Mouse (Mus musculus) right cerebral cortex, postnatal 14 days (tissue): ENCODE measurements around the gene Wdr62.

Experiments
- DNase-seq: peaks from one replicate; pipeline ENCODE4 v3.0.0; 2022

Gene Wdr62

DNA sequence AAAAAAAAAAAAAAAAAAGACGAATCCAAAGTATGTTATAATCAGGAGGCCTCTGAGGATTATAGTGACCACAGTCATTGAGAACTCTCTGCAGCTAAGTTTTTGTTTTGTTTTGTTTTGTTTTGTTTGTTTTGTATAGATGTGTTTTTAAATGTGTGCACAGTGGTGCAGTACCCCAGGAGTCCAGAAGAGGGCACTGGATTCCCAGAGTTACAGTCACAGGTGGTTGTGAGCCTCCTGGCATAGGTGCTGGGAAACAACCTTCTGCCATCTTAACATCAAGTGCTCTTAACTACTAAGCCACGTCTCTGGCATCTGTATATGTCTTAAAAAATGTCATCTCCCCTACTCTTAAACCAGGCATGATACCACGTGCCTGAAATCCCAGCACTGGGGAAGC, 20.7 kb upstream of the Wdr62 start:
- no peak for DNase-seq

GRCm38 (mm10) chr7:30297266-30297665, 17.0 kb upstream of the Wdr62 start:
- DNase-seq: no peak

DNA sequence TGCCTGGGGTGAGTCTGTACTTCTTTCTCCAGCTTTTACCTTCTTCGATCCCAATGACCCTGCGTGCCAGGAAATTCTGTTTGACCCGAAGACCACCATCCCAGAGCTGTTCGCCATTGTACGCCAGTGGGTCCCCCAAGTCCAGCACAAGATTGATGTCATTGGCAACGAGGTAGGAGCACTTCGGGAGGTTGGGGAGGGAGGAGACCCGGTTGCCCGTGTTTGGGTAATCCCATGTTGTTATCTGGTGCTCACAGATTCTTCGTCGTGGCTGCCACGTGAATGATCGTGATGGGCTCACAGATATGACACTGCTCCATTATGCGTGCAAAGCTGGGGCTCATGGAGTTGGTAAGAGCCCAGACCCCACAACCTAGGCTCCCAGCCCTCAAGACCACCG, 16.6 kb upstream of the Wdr62 start:
- DNase-seq: no peak

- no peak for DNase-seq
Measured at GRCm38 (mm10) chr7:30295103-30295502, 14.9 kb upstream of the Wdr62 start.

- DNase-seq: no peak
Measured at GRCm38 (mm10) chr7:30294296-30294695, 14.1 kb upstream of the Wdr62 start.

- DNase-seq: peak; percentile 51
Measured at GRCm38 (mm10) chr7:30293795-30294194, 13.6 kb upstream of the Wdr62 start.

- peak; percentile 91 for DNase-seq
Measured at GRCm38 (mm10) chr7:30291215-30292131, 11.3 kb upstream of the Wdr62 start, which contains the start of gene Clip3. Clip3 (plus strand) TSS chr7:30291728.

GRCm38 (mm10) chr7:30289714-30290399, 9.6 kb upstream of the Wdr62 start:
- no peak for DNase-seq

GRCm38 (mm10) chr7:30289071-30289713, 9.0 kb upstream of the Wdr62 start:
- DNase-seq: no peak

DNA sequence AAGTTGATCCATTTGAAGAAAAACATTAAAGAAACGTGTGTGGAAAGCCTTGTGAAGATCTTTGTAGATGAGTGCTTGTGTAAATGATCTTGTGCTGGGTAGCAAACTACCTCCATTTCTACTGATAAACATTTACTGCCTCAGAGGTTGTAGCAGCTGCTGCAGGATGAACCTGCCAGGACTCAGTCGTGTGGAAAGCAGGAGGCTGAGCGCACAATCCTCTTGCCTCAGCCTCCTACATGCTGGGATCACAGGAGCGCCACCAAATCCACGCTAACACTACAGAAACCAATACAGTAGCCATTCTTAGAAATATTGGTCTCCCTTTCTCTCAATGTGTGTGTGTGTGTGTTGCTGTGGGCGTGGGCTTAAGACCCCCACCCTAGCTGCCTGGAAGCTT, 7.8 kb upstream of the Wdr62 start:
- DNase-seq: no peak

- DNase-seq: no peak
Measured at GRCm38 (mm10) chr7:30286701-30287410, 6.6 kb upstream of the Wdr62 start.

- no peak for DNase-seq
Measured at GRCm38 (mm10) chr7:30282740-30283139, 2.5 kb upstream of the Wdr62 start.

DNA sequence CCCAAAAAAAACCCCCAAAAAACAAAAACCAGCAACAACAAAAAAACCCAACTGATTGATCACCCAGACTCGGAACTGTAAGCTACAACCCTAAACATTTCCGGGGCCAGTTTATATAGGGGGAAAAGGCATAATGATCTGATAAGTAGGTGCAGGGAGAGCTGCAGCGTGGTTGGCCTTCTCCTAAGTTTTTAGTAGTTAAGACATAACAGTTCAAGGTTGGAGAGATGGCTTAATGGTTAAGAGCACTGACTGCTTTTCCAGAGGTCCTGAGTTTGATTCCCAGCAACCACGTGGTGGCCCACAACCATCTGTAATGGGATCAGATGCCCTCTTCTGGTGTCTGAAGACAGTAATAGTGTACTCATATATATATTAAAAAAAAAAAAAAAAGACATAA, 1.3 kb upstream of the Wdr62 start:
- DNase-seq: no peak

- DNase-seq: peak; percentile 85
Measured at GRCm38 (mm10) chr7:30280670-30281138, 485 bp upstream of the Wdr62 start.

DNA sequence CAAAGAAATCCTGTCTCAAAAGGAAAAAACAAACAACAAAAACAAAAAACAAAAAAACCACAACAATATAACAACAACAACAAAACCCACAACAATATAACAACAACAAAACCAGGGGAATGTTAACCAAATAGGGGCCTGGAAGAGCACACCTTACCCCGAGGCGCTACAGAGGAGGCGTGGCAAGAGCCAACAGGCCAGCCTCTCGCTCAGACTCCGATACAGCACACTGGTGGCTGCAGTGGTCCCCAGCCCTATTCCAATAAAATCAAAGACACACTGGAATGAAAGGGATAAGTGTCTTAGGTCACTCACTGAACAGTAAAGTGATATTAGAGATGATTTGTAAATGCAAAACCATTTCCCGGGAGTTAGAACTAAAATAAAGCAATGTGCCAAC, 683 bp downstream of the Wdr62 start:
- no peak for DNase-seq

DNA sequence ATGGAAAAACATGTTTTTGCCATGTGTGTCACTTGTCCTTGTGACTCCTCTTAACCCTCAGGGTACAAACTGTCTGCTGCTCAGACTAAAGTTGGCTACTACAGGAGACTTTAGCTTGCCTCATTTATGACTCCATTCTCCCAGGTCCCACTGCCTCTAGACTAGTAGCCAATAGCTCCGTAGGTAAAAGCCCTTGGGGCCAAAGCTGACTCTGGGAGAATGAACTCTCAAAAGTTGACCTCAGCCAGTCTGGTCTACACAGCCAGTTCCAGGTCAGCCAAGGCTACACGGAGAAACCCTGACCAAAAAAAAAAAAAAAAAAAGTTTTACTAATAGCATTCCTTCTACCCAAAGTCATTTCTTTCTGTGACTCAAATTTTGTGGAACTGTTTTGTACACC, 1.3 kb downstream of the Wdr62 start:
- no peak for DNase-seq

- DNase-seq: no peak
Measured at GRCm38 (mm10) chr7:30274383-30274782, 5.8 kb downstream of the Wdr62 start.

GRCm38 (mm10) chr7:30269641-30270040, 10.6 kb downstream of the Wdr62 start:
- no peak for DNase-seq

DNA sequence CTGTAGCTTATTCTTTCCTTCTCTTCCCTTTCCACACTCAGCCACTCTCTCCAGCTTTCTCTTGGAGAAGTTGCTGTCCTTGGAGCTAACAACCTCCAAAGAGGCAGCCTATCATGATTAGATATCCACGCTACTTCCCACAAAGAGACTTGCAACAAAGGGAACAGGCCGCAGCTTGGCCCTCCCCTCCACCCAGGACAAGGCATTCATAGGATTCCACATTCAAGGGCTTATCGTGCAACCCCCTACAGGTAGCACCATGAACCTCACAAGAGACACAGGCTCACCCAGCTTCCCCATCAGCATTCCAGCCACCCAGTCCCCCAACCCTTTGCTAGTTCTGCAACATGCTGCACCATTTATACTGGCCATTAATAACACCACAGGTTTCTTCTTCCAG, 13.4 kb downstream of the Wdr62 start:
- DNase-seq: no peak

DNA sequence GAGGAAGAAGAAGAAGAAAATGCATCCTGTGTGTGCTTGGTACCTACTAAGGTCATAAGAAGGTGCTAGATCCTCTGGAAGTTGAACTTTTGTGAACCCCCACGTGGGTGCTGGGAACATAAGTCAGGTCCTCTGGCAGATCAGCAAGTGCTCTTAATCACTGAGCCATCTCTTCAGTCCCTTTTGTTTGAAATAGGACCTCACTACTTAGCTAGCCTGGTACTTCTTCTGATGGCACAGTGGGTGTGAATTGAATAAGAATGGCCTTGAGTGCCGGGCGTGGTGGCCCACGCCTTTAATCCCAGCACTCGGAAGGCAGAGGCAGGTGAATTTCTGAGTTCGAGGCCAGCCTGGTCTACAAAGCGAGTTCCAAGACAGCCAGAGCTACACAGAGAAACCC, 14.3 kb downstream of the Wdr62 start:
- DNase-seq: no peak

GRCm38 (mm10) chr7:30265531-30265930, 14.7 kb downstream of the Wdr62 start:
- DNase-seq: no peak

DNA sequence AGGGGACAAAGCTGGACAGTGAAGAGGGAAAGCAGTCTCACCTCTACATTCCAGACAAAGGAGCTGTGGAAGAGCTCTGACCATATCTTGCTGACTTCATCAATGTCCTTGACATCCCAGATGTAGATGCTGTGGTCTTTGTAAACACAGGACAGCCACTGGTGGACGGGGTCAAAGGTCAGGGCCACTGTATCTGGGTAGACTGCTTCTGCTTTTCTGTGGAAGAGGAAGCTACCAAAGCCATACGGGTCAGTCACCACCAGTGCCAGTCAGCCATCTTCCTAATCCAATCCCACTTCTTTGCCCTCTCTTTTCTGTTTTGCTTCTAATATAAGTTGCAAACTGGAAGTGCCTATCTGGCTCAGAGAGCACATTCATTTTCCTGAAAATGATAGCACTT, 15.2 kb downstream of the Wdr62 start:
- DNase-seq: no peak
